Mouse (Mus musculus) stomach, embryonic 14.5 days (tissue): ENCODE measurements around the gene Mettl17. TPM values are rescaled to one million over a fixed set of nuclear protein-coding genes. Genes with fewer than 3 reads are reported as not detected.

ENCODE experiments used
- ATAC-seq: fragments of 200-750 bp; cut with Nextera tagmentation; 2 replicates; pipeline ENCODE4 v1.8.0; 2017; ENCODE audit warnings: low read depth, moderate TSS enrichment; ENCODE audit not compliant: insufficient number of reproducible peaks, insufficient read depth, low FRiP score
- H3K27ac ChIP-seq: fragments of 300-500 bp; sonication (generic); 2 replicates; pipeline ENCODE4 v1.5.1; 2014; ENCODE audit warnings: mild to moderate bottlenecking, low read length, moderate library complexity, mixed read lengths
- H3K27me3 ChIP-seq: fragments of 300-500 bp; sonication (generic); 2 replicates; pipeline ENCODE4 v1.6.1; 2014; ENCODE audit warnings: low read length, control low read depth, mixed read lengths; ENCODE audit not compliant: control insufficient read depth, insufficient read depth
- H3K36me3 ChIP-seq: fragments of 300-500 bp; sonication (generic); 2 replicates; pipeline ENCODE4 v1.6.1; 2014; ENCODE audit warnings: mild to moderate bottlenecking, control low read depth, low read length, moderate library complexity, mixed read lengths; ENCODE audit not compliant: control insufficient read depth, insufficient read depth
- H3K4me1 ChIP-seq: fragments of 300-500 bp; sonication (generic); 2 replicates; pipeline ENCODE4 v1.6.1; 2014; ENCODE audit warnings: low read length, control low read depth, mixed read lengths; ENCODE audit not compliant: control insufficient read depth, insufficient read depth
- H3K4me2 ChIP-seq: fragments of 300-500 bp; sonication (generic); replicated peaks from 2 replicates; pipeline ENCODE4 v1.6.1; 2014; ENCODE audit warnings: low read depth, low read length, control low read depth
- H3K4me3 ChIP-seq: fragments of 300-500 bp; sonication (generic); 2 replicates; pipeline ENCODE4 v1.5.1; 2014; ENCODE audit warnings: low read depth, low read length, control low read depth
- H3K9ac ChIP-seq: fragments of 300-500 bp; sonication (generic); replicated peaks from 2 replicates; pipeline ENCODE4 v1.6.1; 2014; ENCODE audit warnings: low read depth, mild to moderate bottlenecking, control low read depth, low read length, moderate library complexity, mixed read lengths
- H3K9me3 ChIP-seq: fragments of 300-500 bp; sonication (generic); 2 replicates; pipeline ENCODE4 v1.6.1; 2016; ENCODE audit warnings: low read depth, low read length, control low read depth; ENCODE audit not compliant: control insufficient read depth
- WGBS: fragments of 180-500 bp; shearing (Covaris S2); extraction: QIAGEN DNeasy Blood & Tissue Kit; methylation state at CpG from one replicate; pipeline ENCODE4 v1.1.7; 2014; 5-methylcytosine and 5-hydroxymethylcytosine counted together
- polyA plus RNA-seq: library from polyadenylated mRNA; unstranded; fragments of >200 nt; fragmentation: Nextera tagmentation; extraction: Ambion mirVana; gene quantifications from 2 replicates; pipeline ENCODE4 v1.2.1, GENCODE M21; 2014

Gene Mettl17
- polyA plus RNA-seq, 1 experiment from 2014 or later: 63.4 TPM

DNA sequence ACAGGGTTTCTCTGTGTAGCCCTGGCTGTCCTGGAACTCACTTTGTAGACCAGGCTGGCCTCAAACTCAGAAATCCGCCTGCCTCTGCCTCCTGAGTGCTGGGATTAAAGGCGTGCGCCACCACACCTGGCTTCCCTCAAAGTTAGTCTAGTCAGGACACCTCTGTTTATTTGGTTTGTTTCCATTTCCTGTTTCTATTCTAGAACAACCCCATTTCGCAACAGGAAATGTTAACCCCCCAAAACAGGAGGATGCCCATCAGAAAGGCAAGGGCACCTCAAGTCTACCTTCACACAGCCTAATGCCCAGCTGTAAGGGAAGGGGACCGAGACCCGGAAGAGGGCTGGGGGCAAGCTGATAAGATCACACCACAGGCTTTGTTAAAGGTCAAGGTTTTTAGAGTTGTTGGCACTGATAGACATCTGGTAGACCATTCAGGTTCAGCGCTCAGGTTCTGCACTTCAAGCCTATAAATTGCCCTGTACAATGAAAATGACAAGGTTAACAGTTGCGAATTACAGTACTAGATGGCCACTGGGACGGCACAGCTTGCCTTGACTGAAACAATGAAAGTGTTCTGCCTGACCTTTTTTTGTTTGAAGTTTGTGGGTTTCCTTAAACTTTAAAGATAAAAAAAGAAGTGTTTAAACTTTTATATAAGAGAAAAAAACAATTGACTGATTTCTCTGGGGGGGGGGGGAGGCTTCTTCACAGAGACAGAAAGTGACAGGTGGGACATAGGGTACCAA, 7.7 kb downstream of the Mettl17 start, which contains the start of gene Slc39a2:
Gene Slc39a2, plus strand, starts transcription at position 699 of the 749 bp plus-strand sequence.
- no peak within 1 kb of the TSS for H3K4me2 ChIP-seq
- WGBS: 88% methylated on average over 8 of the region's 9 CpGs
- no peaks in the 10 kb centered on the region for H3K9me3 ChIP-seq
- H3K4me1 ChIP-seq: no peaks in the 10 kb centered on the region
- H3K36me3 ChIP-seq: peaks cover 43% of the 10 kb centered on the region
- H3K27ac ChIP-seq: no peak within 1 kb of the TSS
- H3K9ac ChIP-seq: no peak within 1 kb of the TSS
- ATAC-seq: no peak
- no peak within 1 kb of the TSS for H3K4me3 ChIP-seq
- H3K27me3 ChIP-seq: no peaks in the 10 kb centered on the region

DNA sequence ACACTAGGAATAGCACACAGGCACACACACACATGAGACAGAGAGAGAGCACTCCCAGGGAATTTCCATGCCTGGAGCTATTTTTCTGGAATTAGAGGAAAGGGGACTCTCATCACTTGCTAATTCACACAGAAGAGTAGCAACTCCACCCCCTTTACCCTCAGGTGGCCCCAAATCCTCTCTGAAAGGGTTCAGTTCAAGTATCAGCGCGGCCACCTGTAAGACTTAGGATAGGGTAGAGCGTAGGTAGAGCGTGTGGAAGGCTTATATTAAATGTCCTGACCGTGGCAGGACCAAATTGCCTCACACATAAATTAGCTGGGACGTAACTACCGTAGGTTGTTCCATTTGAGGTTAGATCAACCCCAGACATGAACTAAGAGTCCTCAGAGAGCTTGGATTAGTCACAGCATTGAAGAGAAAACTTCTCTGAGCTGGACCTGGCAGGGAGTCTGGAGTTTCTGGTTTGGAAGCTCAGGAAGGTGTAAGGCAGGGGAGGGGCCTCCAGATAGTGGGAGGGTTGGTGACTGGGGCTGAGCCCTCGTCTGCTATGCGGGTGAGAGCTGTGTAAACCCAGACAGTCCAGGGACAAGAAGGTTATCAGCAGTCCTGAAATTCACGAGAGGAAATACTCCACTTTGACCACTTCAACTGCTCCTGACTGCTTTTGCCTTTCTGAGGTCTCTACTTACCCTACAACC, 8.6 kb downstream of the Mettl17 start:
- peaks cover 39% of the 10 kb centered on the region for H3K36me3 ChIP-seq
- no peak overlapping the region for H3K27ac ChIP-seq
- no peaks in the 10 kb centered on the region for H3K27me3 ChIP-seq
- no peak overlapping the region for H3K4me3 ChIP-seq
- H3K9ac ChIP-seq: no peak overlapping the region
- H3K9me3 ChIP-seq: no peaks in the 10 kb centered on the region
- 22% methylated on average over 10 of the region's 10 CpGs for WGBS
- no peaks in the 10 kb centered on the region for H3K4me1 ChIP-seq
- peak; percentile 59; the same call in 1 of the 2 replicates for ATAC-seq
- H3K4me2 ChIP-seq: no peak overlapping the region

DNA sequence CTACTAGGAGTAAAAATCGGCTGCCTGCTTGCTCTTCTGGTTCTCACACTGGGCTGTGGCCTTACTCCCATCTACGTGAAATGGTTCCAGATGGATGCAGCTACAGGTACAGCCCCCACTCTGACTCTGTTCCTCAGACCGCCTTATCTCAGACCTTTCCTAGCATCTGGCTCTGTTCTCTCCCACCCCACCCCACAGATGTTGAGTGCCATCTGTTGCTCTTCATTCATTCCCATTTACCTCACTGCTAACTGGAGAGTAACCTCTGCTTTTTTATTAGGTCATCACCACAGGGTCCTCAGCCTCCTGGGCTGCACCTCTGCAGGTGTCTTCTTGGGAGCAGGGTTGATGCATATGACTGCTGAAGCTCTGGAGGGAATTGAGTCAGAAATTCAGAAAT, 9.2 kb downstream of the Mettl17 start:
- Histone ChIP-seq H3K4me1 (no peaks in the 10 kb centered on the region), H3K36me3 (peaks cover 35% of the 10 kb centered on the region), H3K4me3 (no peak overlapping the region), H3K27me3 (no peaks in the 10 kb centered on the region), H3K9ac (no peak overlapping the region), H3K27ac (no peak overlapping the region), H3K4me2 (no peak overlapping the region), H3K9me3 (no peaks in the 10 kb centered on the region)
- no peak for ATAC-seq
- 50% methylated on average over 3 of the region's 3 CpGs for WGBS

DNA sequence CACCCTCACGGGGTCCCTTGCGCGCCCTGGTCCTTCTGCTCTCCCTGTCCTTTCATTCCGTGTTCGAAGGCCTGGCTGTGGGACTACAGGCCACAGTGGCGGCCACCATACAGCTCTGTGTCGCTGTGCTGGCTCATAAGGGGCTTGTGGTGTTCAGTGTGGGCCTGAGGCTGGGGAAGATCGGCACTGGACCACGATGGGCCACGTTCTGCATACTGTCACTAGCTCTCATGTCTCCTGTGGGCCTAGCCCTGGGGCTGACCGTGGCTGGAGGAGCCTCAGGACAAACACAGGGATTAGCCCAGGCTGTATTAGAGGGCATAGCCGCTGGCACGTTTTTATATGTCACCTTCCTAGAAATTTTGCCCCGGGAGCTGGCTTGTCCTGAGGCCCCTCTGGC, 10.4 kb downstream of the Mettl17 start:
- Histone ChIP-seq H3K27ac (no peak overlapping the region), H3K4me1 (no peaks in the 10 kb centered on the region), H3K27me3 (no peaks in the 10 kb centered on the region), H3K9ac (no peak overlapping the region), H3K36me3 (peaks cover 22% of the 10 kb centered on the region), H3K9me3 (no peaks in the 10 kb centered on the region), H3K4me3 (no peak overlapping the region), H3K4me2 (no peak overlapping the region)
- 78% methylated on average over 14 of the region's 14 CpGs for WGBS
- no peak for ATAC-seq

DNA sequence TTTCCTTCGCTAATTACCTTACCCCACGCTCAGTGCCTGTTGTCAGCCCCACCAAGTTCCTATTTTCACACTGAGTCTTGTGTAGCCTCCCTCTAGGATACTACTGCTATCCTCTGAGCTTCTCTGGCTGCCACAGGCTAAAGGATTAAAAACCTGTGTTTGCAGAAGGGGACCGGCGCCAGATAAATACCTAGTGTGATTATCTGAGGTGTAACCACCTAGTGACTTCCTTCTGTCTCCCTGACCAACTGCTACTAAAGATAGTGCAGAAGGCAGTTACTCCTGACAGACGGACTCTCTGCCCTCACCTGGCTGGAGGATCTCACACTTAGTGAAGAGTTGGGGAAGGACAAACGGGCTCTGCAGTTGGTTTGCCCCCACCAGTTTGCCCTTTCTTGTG, 11.4 kb downstream of the Mettl17 start:
- 61% methylated on average over 6 of the region's 6 CpGs for WGBS
- H3K4me1 ChIP-seq: no peaks in the 10 kb centered on the region

DNA sequence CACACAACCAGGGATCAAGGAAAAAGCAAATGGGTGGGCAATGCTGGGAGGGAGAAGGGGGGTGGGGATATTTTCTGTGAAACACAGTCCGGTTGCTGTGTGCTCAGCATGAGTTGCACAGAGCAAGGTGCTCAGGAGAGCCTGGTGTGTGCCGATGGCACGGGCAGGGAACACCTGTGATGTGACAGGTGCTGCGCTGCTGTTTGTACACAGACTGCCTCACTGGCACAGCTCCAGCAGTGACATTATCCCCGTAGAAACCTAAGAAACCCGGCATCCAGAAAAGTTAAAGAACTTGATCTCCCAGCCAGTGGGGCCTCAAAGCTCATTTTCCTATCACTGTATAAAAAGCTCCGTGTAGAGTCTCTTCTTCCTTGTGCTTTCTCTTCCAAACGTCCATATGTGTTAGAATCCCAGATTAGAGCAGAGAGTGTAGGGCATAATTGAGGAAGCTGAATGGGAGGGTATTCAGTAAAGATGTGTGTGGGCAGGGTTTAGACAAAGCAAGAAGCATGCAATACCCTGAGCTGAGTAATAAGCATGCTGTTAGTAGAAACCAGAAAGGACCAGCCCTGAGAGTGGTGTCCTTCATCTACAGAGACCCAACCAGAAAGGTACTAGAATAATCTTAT, 12.0 kb downstream of the Mettl17 start:
- ATAC-seq: no peak
- WGBS: 69% methylated on average over 8 of the region's 8 CpGs
- H3K9ac ChIP-seq: no peak overlapping the region

More for the DNA sequence above, 11.4 kb downstream of the Mettl17 start:
- Histone ChIP-seq H3K9ac (no peak overlapping the region), H3K9me3 (no peaks in the 10 kb centered on the region), H3K4me2 (no peak overlapping the region), H3K27me3 (no peaks in the 10 kb centered on the region), H3K36me3 (peaks cover 13% of the 10 kb centered on the region), H3K27ac (no peak overlapping the region), H3K4me3 (no peak overlapping the region)
- ATAC-seq: no peak

DNA sequence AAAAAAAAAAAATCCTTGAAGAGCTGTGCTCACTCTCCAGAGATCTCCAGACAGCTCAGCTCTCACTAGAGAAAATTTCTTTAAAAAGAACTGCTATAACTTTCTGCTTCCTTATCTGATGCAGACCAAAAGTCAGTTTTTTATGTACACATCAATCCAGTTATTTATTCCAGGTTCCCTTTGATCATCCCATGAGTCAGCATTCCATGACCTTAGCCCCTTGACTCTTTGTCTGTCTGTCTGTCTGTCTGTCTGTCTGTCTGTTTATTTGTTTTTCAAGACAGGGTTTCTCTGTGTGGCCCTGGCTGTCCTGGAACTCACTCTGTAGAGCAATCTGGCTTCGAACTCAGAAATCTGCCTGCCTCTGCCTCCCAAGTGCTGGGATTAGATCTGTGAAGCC, 14.7 kb downstream of the Mettl17 start:
- H3K36me3 ChIP-seq: no peaks in the 10 kb centered on the region
- H3K4me2 ChIP-seq: no peak overlapping the region
- H3K4me1 ChIP-seq: no peaks in the 10 kb centered on the region
- H3K4me3 ChIP-seq: no peak overlapping the region
- no peak for ATAC-seq
- H3K9ac ChIP-seq: no peak overlapping the region
- H3K27me3 ChIP-seq: no peaks in the 10 kb centered on the region
- WGBS: 88% methylated on average over 1 of the region's 1 CpGs
- no peaks in the 10 kb centered on the region for H3K9me3 ChIP-seq
- no peak overlapping the region for H3K27ac ChIP-seq

More for the DNA sequence above, 12.0 kb downstream of the Mettl17 start:
- Histone ChIP-seq H3K36me3 (peaks cover 6% of the 10 kb centered on the region), H3K4me1 (no peaks in the 10 kb centered on the region), H3K27ac (no peak overlapping the region), H3K4me3 (no peak overlapping the region), H3K4me2 (no peak overlapping the region), H3K9me3 (no peaks in the 10 kb centered on the region), H3K27me3 (no peaks in the 10 kb centered on the region)

DNA sequence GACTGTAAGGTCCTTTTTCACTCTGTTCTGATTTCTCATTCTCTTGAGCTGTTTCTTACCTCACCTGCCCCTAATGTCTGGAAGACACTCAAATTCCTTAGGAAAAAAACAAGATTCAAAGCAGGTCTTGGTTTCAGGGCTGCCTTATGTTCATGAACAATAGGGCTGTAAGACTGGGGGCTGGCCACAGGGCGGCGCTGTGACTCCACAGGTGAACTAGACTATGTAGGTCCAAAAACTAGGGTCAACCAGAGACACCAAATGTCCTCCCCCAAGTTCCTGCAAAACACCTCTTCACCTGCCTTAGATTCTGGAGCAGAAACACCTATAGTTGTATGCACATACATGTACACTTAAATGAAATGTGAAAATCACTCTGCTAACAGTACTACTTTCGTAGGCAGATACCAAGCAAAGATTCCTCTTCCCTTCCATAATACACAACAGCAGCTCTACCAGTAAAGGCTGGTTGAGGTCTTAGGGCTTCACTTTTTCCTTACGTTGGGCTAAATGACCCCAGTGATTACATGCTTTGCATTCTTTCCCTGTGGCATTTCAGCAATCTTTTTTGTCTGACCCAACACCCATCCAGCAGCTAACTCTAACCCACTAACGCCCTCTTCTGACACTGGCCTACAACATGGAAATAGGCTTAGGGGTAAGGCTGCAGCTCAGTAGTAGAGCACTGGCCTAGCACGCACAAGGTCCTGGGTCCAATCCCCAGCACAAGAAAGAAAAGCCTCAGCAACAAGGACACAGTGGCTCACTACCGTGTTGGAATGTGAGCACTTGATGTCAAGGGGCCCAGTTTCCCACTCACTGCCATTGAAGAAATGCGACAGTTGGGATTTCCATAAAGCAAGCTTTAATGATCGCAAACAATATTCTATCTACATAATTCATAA, 18.4 kb downstream of the Mettl17 start:
- ATAC-seq: peak; percentile 17; the same call in 1 of the 2 replicates
- no peak overlapping the region for H3K4me3 ChIP-seq
- no peak overlapping the region for H3K27ac ChIP-seq
- H3K4me1 ChIP-seq: no peaks in the 10 kb centered on the region
- 58% methylated on average over 9 of the region's 9 CpGs for WGBS
- no peak overlapping the region for H3K9ac ChIP-seq
- no peaks in the 10 kb centered on the region for H3K9me3 ChIP-seq
- H3K27me3 ChIP-seq: no peaks in the 10 kb centered on the region
- H3K36me3 ChIP-seq: no peaks in the 10 kb centered on the region
- no peak overlapping the region for H3K4me2 ChIP-seq
